Mouse (Mus musculus): ENCODE data around the gene Camk2n1. TPM values are rescaled to one million over a fixed set of nuclear protein-coding genes. Genes with fewer than 3 reads are reported as not detected.

Camk2n1 gene
- 21.7 and 26.9 TPM in 2 replicates for polyA plus RNA-seq (2012; rRNA removed)

- H3K4me3 ChIP-seq (replicated peaks; ENCODE audit: extremely low read depth, low read depth, low read length), result peak within 1 kb of the TSS; percentile 95
- peaks cover 7% of the 10 kb centered on the region; the same call in 1 of the 2 replicates for H3K4me1 ChIP-seq (ENCODE audit: control insufficient read depth, insufficient read depth, low read length)
- under 1% methylated on average over 61 of the region's 64 CpGs for WGBS
- peak; percentile 81 for DNase-seq
- TF ChIP-seq CTCF (IDR thresholded peaks at IDR 0.05; ENCODE audit: insufficient read depth, low read length), result no peak
- TF ChIP-seq POLR2A (IDR thresholded peaks at IDR 0.05; ENCODE audit: borderline replicate concordance, extremely low read depth, low read depth, low read length), result peak; percentile 91; the same call in 1 of the 2 replicates
These were observed at the start of gene Camk2n1 for GRCm38 (mm10) chr4:138453753-138454570. Camk2n1 (plus strand) TSS chr4:138454314.

GRCm38 (mm10) chr4:138404806-138405205, 49.3 kb upstream of the Camk2n1 start:
- WGBS, result 0% methylated on average over 2 of the region's 2 CpGs
- peak; percentile 58 for DNase-seq
- TF ChIP-seq POLR2A (IDR thresholded peaks at IDR 0.05; ENCODE audit: borderline replicate concordance, extremely low read depth, low read depth, low read length) (no peak), CTCF (IDR thresholded peaks at IDR 0.05; ENCODE audit: insufficient read depth, low read length) (peak; percentile 50)
- Histone ChIP-seq H3K4me3 (replicated peaks; ENCODE audit: extremely low read depth, low read depth, low read length) (no peak overlapping the region), H3K4me1 (ENCODE audit: control insufficient read depth, insufficient read depth, low read length) (no peaks in the 10 kb centered on the region)

GRCm38 (mm10) chr4:138407479-138408194, 46.5 kb upstream of the Camk2n1 start:
- WGBS, result 42% methylated on average over 12 of the region's 13 CpGs

GRCm38 (mm10) chr4:138411011-138411410, 43.1 kb upstream of the Camk2n1 start:
- Histone ChIP-seq H3K4me1 (ENCODE audit: control insufficient read depth, insufficient read depth, low read length) (peaks cover 4% of the 10 kb centered on the region), H3K4me3 (replicated peaks; ENCODE audit: extremely low read depth, low read depth, low read length) (no peak overlapping the region)
- TF ChIP-seq POLR2A (IDR thresholded peaks at IDR 0.05; ENCODE audit: borderline replicate concordance, extremely low read depth, low read depth, low read length), result no peak
- TF ChIP-seq CTCF (IDR thresholded peaks at IDR 0.05; ENCODE audit: insufficient read depth, low read length), result no peak
- WGBS, result 36% methylated on average over 5 of the region's 5 CpGs
- DNase-seq, result no peak

More at GRCm38 (mm10) chr4:138407479-138408194, 46.5 kb upstream of the Camk2n1 start:
- no peak for DNase-seq
- no peaks in the 10 kb centered on the region for H3K4me1 ChIP-seq (ENCODE audit: control insufficient read depth, insufficient read depth, low read length)
- TF ChIP-seq POLR2A (IDR thresholded peaks at IDR 0.05; ENCODE audit: borderline replicate concordance, extremely low read depth, low read depth, low read length), result no peak
- no peak for TF ChIP-seq CTCF (IDR thresholded peaks at IDR 0.05; ENCODE audit: insufficient read depth, low read length)
- H3K4me3 ChIP-seq (replicated peaks; ENCODE audit: extremely low read depth, low read depth, low read length), result no peak overlapping the region

GRCm38 (mm10) chr4:138411504-138412121, 42.5 kb upstream of the Camk2n1 start:
- WGBS, result 51% methylated on average over 7 of the region's 7 CpGs
- peaks cover 4% of the 10 kb centered on the region for H3K4me1 ChIP-seq (ENCODE audit: control insufficient read depth, insufficient read depth, low read length)
- H3K4me3 ChIP-seq (replicated peaks; ENCODE audit: extremely low read depth, low read depth, low read length), result no peak overlapping the region

GRCm38 (mm10) chr4:138414725-138415124, 39.4 kb upstream of the Camk2n1 start:
- TF ChIP-seq CTCF (IDR thresholded peaks at IDR 0.05; ENCODE audit: insufficient read depth, low read length) (no peak), POLR2A (IDR thresholded peaks at IDR 0.05; ENCODE audit: borderline replicate concordance, extremely low read depth, low read depth, low read length) (no peak)
- Histone ChIP-seq H3K4me1 (ENCODE audit: control insufficient read depth, insufficient read depth, low read length) (peaks cover 4% of the 10 kb centered on the region), H3K4me3 (replicated peaks; ENCODE audit: extremely low read depth, low read depth, low read length) (no peak overlapping the region)
- DNase-seq, result no peak
- 11% methylated on average over 6 of the region's 6 CpGs for WGBS

More at GRCm38 (mm10) chr4:138411504-138412121, 42.5 kb upstream of the Camk2n1 start:
- no peak for DNase-seq
- TF ChIP-seq CTCF (IDR thresholded peaks at IDR 0.05; ENCODE audit: insufficient read depth, low read length), result no peak

- Histone ChIP-seq H3K4me3 (replicated peaks; ENCODE audit: extremely low read depth, low read depth, low read length) (no peak overlapping the region), H3K4me1 (ENCODE audit: control insufficient read depth, insufficient read depth, low read length) (peaks cover 4% of the 10 kb centered on the region)
- 48% methylated on average over 3 of the region's 3 CpGs for WGBS
- DNase-seq, result no peak
- no peak for TF ChIP-seq POLR2A (IDR thresholded peaks at IDR 0.05; ENCODE audit: borderline replicate concordance, extremely low read depth, low read depth, low read length)
- no peak for TF ChIP-seq CTCF (IDR thresholded peaks at IDR 0.05; ENCODE audit: insufficient read depth, low read length)
These were observed 38.1 kb upstream of the Camk2n1 start for GRCm38 (mm10) chr4:138415991-138416390.

GRCm38 (mm10) chr4:138416414-138416813, 37.7 kb upstream of the Camk2n1 start:
- Histone ChIP-seq H3K4me1 (ENCODE audit: control insufficient read depth, insufficient read depth, low read length) (peaks cover 4% of the 10 kb centered on the region), H3K4me3 (replicated peaks; ENCODE audit: extremely low read depth, low read depth, low read length) (no peak overlapping the region)
- no peak for DNase-seq
- TF ChIP-seq CTCF (IDR thresholded peaks at IDR 0.05; ENCODE audit: insufficient read depth, low read length) (no peak), POLR2A (IDR thresholded peaks at IDR 0.05; ENCODE audit: borderline replicate concordance, extremely low read depth, low read depth, low read length) (no peak)
- WGBS, result 78% methylated on average over 5 of the region's 5 CpGs

GRCm38 (mm10) chr4:138417882-138418281, 36.2 kb upstream of the Camk2n1 start:
- no peak for DNase-seq
- peaks cover 4% of the 10 kb centered on the region for H3K4me1 ChIP-seq (ENCODE audit: control insufficient read depth, insufficient read depth, low read length)
- no peak overlapping the region for H3K4me3 ChIP-seq (replicated peaks; ENCODE audit: extremely low read depth, low read depth, low read length)
- no peak for TF ChIP-seq POLR2A (IDR thresholded peaks at IDR 0.05; ENCODE audit: borderline replicate concordance, extremely low read depth, low read depth, low read length)
- no peak for TF ChIP-seq CTCF (IDR thresholded peaks at IDR 0.05; ENCODE audit: insufficient read depth, low read length)
- 75% methylated on average over 4 of the region's 4 CpGs for WGBS
